In the genomic region with DNA sequence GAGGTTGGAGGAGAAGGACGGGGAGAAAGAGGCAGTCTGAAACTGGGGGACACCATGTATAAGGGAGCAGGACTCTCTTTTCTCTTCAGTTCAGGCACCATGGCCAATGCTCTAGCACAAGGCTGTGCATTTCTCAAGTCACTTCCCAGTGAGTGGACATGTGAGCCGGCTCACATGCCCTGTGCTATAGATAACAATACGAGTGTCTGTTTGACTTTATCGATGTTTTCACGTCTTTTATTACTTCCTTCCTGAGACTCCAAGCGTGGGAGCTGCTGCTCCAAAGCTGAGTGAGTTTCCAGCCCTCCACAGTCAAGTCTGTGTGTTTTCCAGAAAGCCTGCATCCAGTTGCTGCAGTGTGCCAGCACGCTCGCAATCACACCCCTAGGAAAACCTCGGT, we compare ENCODE assay signal across 28 mouse cellular contexts.
DNase-seq lines count a peak whose midpoint lies in the region; ATAC-seq lines count a peak whose summit lies in the region.
"Had no signal": no experiment of that assay in that cellular context is flagged by ENCODE, and none has a peak within 500 bp of the region (broad histone marks: within the 10 kb centered on the region; RNA-seq: fewer than 3 reads in every experiment).

No protein-coding gene starts in this region.

- H3K9ac ChIP-seq in intestine, embryonic 16.5 days (ENCODE audit: low read depth, low read length) = no peak overlapping the region
- H3K9ac ChIP-seq in intestine, embryonic 15.5 days = no peak overlapping the region
- H3K9ac ChIP-seq: embryonic facial prominence, embryonic 15.5 days; forebrain, embryonic 13.5 days; heart, embryonic 15.5 days; liver, embryonic 15.5 days; midbrain, embryonic 13.5 days; neural tube, embryonic 13.5 days had no signal

- 0 out of 2 replicates have a peak, but pooled peaks have one; percentile 28 for ATAC-seq in intestine, embryonic 16.5 days
- no peak for ATAC-seq in intestine, embryonic 15.5 days
- no peak for ATAC-seq in granulocyte monocyte progenitor cell, adult 5-6 weeks (replicated peaks; ENCODE audit: poor library complexity, severe bottlenecking)
- no peak for ATAC-seq in megakaryocyte progenitor cell, adult 5-6 weeks (replicated peaks; ENCODE audit: poor library complexity)
- ATAC-seq: forebrain, embryonic 13.5 days; hindbrain, embryonic 16.5 days; midbrain, embryonic 13.5 days; Patski had no signal

- no peaks in the 10 kb centered on the region for H3K36me3 ChIP-seq in intestine, embryonic 16.5 days (ENCODE audit: control insufficient read depth, insufficient read depth, low read length)
- H3K36me3 ChIP-seq in intestine, embryonic 15.5 days = no peaks in the 10 kb centered on the region
- H3K36me3 ChIP-seq in limb, embryonic 10.5 days = no peaks in the 10 kb centered on the region
- H3K36me3 ChIP-seq: embryonic facial prominence, embryonic 15.5 days; G1E; heart, embryonic 15.5 days; liver, embryonic 15.5 days; midbrain, embryonic 13.5 days; neural tube, embryonic 13.5 days had no signal

- H3K9me3 ChIP-seq in intestine, embryonic 16.5 days (ENCODE audit: control insufficient read depth, low read length) = no peaks in the 10 kb centered on the region
- H3K9me3 ChIP-seq in intestine, embryonic 15.5 days = no peaks in the 10 kb centered on the region
- no peaks in the 10 kb centered on the region for H3K9me3 ChIP-seq in limb, embryonic 10.5 days (replicated peaks)
- H3K9me3 ChIP-seq: embryonic facial prominence, embryonic 15.5 days; forebrain, embryonic 13.5 days; heart, embryonic 15.5 days; liver, embryonic 15.5 days; midbrain, embryonic 13.5 days; neural tube, embryonic 13.5 days had no signal

- peak; percentile 27 to 43 for DNase-seq in kidney, postnatal 4 days
- no peak for DNase-seq in kidney, adult 8-10 months
- DNase-seq in 416B (ENCODE audit: low read depth) = peak; percentile 21
- DNase-seq in limb, embryonic 10.5 days (ENCODE audit: low spot score) = peak; percentile 33
- DNase-seq: adrenal gland, postnatal 10 days; cerebellum, adult 8-10 months; cerebellum, postnatal 36 days; gastrocnemius, postnatal 10 days; kidney, postnatal 14 days; left cerebral cortex, postnatal 4 days; lung, postnatal 36 days; right cerebral cortex, postnatal 4 days; thymus, adult 18-20 months; thymus, postnatal 25 days had no signal

- 37% methylated on average over 9 of the region's 9 CpGs for WGBS in intestine, embryonic 16.5 days
- WGBS in intestine, embryonic 15.5 days = 36% methylated on average over 9 of the region's 9 CpGs
- WGBS in limb, embryonic 10.5 days = 53% methylated on average over 9 of the region's 9 CpGs

- no peak overlapping the region for H3K4me2 ChIP-seq in intestine, embryonic 16.5 days (ENCODE audit: low read depth, low read length)
- H3K4me2 ChIP-seq in intestine, embryonic 15.5 days (replicated peaks) = no peak overlapping the region
- H3K4me2 ChIP-seq: embryonic facial prominence, embryonic 15.5 days; forebrain, embryonic 13.5 days; heart, embryonic 15.5 days; liver, embryonic 15.5 days; midbrain, embryonic 13.5 days; neural tube, embryonic 13.5 days had no signal

- 0 out of 2 replicates have a peak, but pooled peaks cover 3% of the 10 kb centered on the region for H3K4me1 ChIP-seq in intestine, embryonic 16.5 days (ENCODE audit: control insufficient read depth, insufficient read depth, low read length)
- H3K4me1 ChIP-seq in intestine, embryonic 15.5 days (replicated peaks) = peaks cover 2% of the 10 kb centered on the region; the same call in 1 of the 2 replicates
- H3K4me1 ChIP-seq in limb, embryonic 10.5 days = peaks cover 46% of the 10 kb centered on the region
- H3K4me1 ChIP-seq: liver, embryonic 15.5 days had no signal

- H3K27me3 ChIP-seq in intestine, embryonic 16.5 days (replicated peaks; ENCODE audit: control insufficient read depth, insufficient read depth, low read length) = no peaks in the 10 kb centered on the region
- H3K27me3 ChIP-seq in intestine, embryonic 15.5 days (replicated peaks) = no peaks in the 10 kb centered on the region
- no peaks in the 10 kb centered on the region for H3K27me3 ChIP-seq in limb, embryonic 10.5 days (ENCODE audit: low read depth, poor library complexity, severe bottlenecking)
- H3K27me3 ChIP-seq: embryonic facial prominence, embryonic 15.5 days; liver, embryonic 15.5 days; midbrain, embryonic 13.5 days; neural tube, embryonic 13.5 days; Patski had no signal

- no peak overlapping the region for H3K27ac ChIP-seq in intestine, embryonic 16.5 days (ENCODE audit: low read length)
- H3K27ac ChIP-seq in intestine, embryonic 15.5 days = no peak overlapping the region
- peak overlapping the region; percentile 61 for H3K27ac ChIP-seq in limb, embryonic 10.5 days
- H3K27ac ChIP-seq: embryonic facial prominence, embryonic 15.5 days; forebrain, embryonic 13.5 days; heart, embryonic 15.5 days; liver, embryonic 15.5 days; midbrain, embryonic 13.5 days; neural tube, embryonic 13.5 days; stomach, postnatal 0 days had no signal

- no peak overlapping the region for H3K4me3 ChIP-seq in intestine, embryonic 16.5 days (ENCODE audit: low read length)
- H3K4me3 ChIP-seq in intestine, embryonic 15.5 days (replicated peaks) = no peak overlapping the region
- no peak overlapping the region for H3K4me3 ChIP-seq in limb, embryonic 10.5 days
- H3K4me3 ChIP-seq: embryonic facial prominence, embryonic 15.5 days; forebrain, embryonic 13.5 days; heart, embryonic 15.5 days; liver, embryonic 15.5 days; midbrain, embryonic 13.5 days; neural tube, embryonic 13.5 days had no signal

Comparison
In these comparisons a context has a peak if more than half of its experiments do, and no peak if none do; other contexts are left out.
1. DNase-seq: peak in kidney, postnatal 4 days (2 of 2), 416B (single experiment) and limb, embryonic 10.5 days (single experiment); none in kidney, adult 8-10 months (0 of 2).